Mouse (Mus musculus) limb, embryonic 12.5 days (tissue): ENCODE data around the gene Mccc1. TPM values are rescaled to one million over a fixed set of nuclear protein-coding genes. Genes with fewer than 3 reads are reported as not detected.

ENCODE experiments used
- polyA plus RNA-seq: library from polyadenylated mRNA; unstranded; fragments of >200 nt; fragmentation: Nextera tagmentation; extraction: Ambion mirVana; gene quantifications from 2 replicates; pipeline ENCODE4 v1.2.1, GENCODE M21; 2016

Mccc1 gene
- polyA plus RNA-seq, 1 experiment from 2014 or later: 44.6 TPM

Other genes starting within 250 kb of the Mccc1 start
- 32.8 and 34.2 TPM in 2 replicates for gene Atp11b, start 246.6 kb downstream of the Mccc1 start, polyA plus RNA-seq
- gene Dcun1d1, start 63.2 kb downstream of the Mccc1 start, polyA plus RNA-seq: 99.3 and 112 TPM in 2 replicates
- 0.04 TPM in 1 of 2 replicates, not detected in the other for gene Ccdc144b, start 52.9 kb upstream of the Mccc1 start, polyA plus RNA-seq
- gene Acad9, start 65.3 kb upstream of the Mccc1 start, polyA plus RNA-seq: 98.1 and 106 TPM in 2 replicates
- 9.7 and 10.2 TPM in 2 replicates for gene D3Ertd254e, start 150.3 kb upstream of the Mccc1 start, polyA plus RNA-seq
- gene Qrfpr, start 221.6 kb upstream of the Mccc1 start, polyA plus RNA-seq: 0.39 TPM in 1 of 2 replicates, not detected in the other